Mouse (Mus musculus): Measurements from ENCODE around the gene Snx25. TPM values are rescaled to one million over a fixed set of nuclear protein-coding genes. Genes with fewer than 3 reads are reported as not detected.
"Not testable (repeated sequence)": the region's sequence is repeated elsewhere in the genome, so short reads cannot be mapped to it uniquely, and the experiment has no call there.

The Snx25 gene
- total and polyA plus RNA-seq, 3 experiments = 20.0 to 23.1 TPM; not detected in 1

DNA sequence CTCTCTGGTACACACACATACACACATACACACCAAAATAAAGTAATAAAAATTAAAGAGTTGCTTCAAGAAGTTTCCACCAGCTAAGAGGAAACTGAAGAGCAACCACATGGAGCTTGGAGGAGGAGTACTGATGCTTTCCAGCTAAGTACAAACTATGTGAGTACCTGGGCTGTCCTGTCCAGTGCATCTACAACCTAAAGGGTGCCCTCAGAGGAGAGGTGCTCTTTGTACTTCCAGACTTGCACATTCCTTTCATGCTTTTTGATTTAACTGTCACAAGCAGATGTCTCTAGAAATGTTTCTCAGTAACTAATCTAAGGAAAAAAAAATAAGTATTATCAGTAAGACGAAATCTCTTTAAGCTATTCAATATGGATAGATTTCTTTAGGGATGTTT, 14.6 kb downstream of the Snx25 start:
- no peak for DNase-seq (ENCODE audit: low read depth, low spot score)
- no peak overlapping the region for H3K27ac ChIP-seq (ENCODE audit: control insufficient read depth, low read depth, low read length)
- TF ChIP-seq SMC3 (IDR thresholded peaks at IDR 0.05; ENCODE audit: low read depth, low read length) (no peak), GABPA (IDR thresholded peaks at IDR 0.05; ENCODE audit: low read depth, low read length) (no peak), USF2 (IDR thresholded peaks at IDR 0.05; ENCODE audit: borderline replicate concordance in 1 of 2, insufficient read depth in 1 of 2, low read depth in 1 of 2, low read length in 2 of 2) (no peak), MEF2A (IDR thresholded peaks at IDR 0.05; ENCODE audit: extremely low read depth, insufficient replicate concordance, low read depth, low read length, poor library complexity, severe bottlenecking) (no peak), RAD21 (IDR thresholded peaks at IDR 0.05; ENCODE audit: low read depth, low read length) (no peak)
- no peaks in the 10 kb centered on the region; a peak in 2 of 4 replicates for H3K36me3 ChIP-seq (ENCODE audit: control insufficient read depth in 1 of 2, insufficient read depth in 2 of 2, low read length in 2 of 2)
- no peak overlapping the region for H3K9ac ChIP-seq (ENCODE audit: control insufficient read depth, low read depth, low read length, poor library complexity, severe bottlenecking)
- no peaks in the 10 kb centered on the region for H3K27me3 ChIP-seq (ENCODE audit: control insufficient read depth in 1 of 2, insufficient read depth in 2 of 2, low read length in 2 of 2)
- no peak overlapping the region for H3K4me3 ChIP-seq (ENCODE audit: control insufficient read depth in 1 of 2, insufficient read depth in 1 of 2, low read depth in 2 of 2, low read length in 2 of 2)
- H3K4me1 ChIP-seq (ENCODE audit: control insufficient read depth in 1 of 2, insufficient read depth in 2 of 2, low read length in 2 of 2) = no peaks in the 10 kb centered on the region
- H3K79me2 ChIP-seq (ENCODE audit: control insufficient read depth, insufficient read depth, low read length, poor library complexity) = no peaks in the 10 kb centered on the region
- no peaks in the 10 kb centered on the region for H3K9me3 ChIP-seq (replicated peaks; ENCODE audit: insufficient read depth, low read length)

DNA sequence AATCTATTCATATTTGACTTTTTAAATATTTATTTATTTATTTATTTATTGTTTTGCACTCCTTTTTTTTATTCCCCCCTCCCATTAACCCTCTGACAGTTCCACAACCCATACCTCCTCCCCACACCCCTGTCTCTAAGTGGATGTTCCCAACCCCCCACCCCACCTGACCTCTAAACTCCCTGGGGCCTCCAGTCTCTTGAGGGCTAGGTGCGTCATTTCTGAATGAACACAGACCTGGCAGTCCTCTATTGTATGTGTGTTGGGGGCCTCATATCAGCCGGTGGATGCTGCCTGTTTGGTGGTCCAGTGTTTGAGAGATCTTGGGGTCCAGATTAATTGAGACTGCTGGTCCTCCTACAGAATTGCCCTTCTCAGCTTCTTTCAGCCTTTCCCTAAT, 16.4 kb downstream of the Snx25 start:
- H3K79me2 ChIP-seq (ENCODE audit: control insufficient read depth, insufficient read depth, low read length, poor library complexity); DNase-seq (ENCODE audit: low read depth, low spot score); H3K27me3 ChIP-seq (ENCODE audit: control insufficient read depth in 1 of 2, insufficient read depth in 2 of 2, low read length in 2 of 2); H3K27ac ChIP-seq (ENCODE audit: control insufficient read depth, low read depth, low read length); H3K4me1 ChIP-seq (ENCODE audit: control insufficient read depth in 1 of 2, insufficient read depth in 2 of 2, low read length in 2 of 2); H3K9ac ChIP-seq (ENCODE audit: control insufficient read depth, low read depth, low read length, poor library complexity, severe bottlenecking); H3K36me3 ChIP-seq (ENCODE audit: control insufficient read depth in 1 of 2, insufficient read depth in 2 of 2, low read length in 2 of 2); H3K9me3 ChIP-seq (replicated peaks; ENCODE audit: insufficient read depth, low read length); H3K4me3 ChIP-seq (ENCODE audit: control insufficient read depth in 1 of 2, insufficient read depth in 1 of 2, low read depth in 2 of 2, low read length in 2 of 2): not testable (repeated sequence)

DNA sequence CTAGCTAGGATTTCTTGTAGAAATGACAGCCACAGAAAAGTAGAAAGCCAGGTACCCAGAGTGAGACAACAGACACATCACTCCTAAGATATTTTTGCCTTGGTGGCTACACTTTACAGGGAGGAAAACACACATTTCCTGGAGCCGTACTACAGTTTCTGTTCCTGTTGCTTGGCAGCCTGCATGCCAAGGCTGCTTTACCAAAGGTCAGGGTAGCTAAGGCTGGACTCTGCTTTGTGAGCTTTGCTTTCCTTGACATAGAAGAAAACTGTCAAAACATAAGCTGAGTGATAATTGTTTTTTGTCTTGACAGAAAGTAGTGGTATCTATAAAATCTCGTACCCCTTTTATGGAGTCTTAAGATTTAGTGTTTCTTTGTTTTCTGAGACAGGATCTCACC, 21.5 kb downstream of the Snx25 start:
- no peak for DNase-seq (ENCODE audit: low read depth, low spot score)
- Histone ChIP-seq H3K4me3 (ENCODE audit: control insufficient read depth in 1 of 2, insufficient read depth in 1 of 2, low read depth in 2 of 2, low read length in 2 of 2) (no peak overlapping the region), H3K27ac (ENCODE audit: control insufficient read depth, low read depth, low read length) (no peak overlapping the region), H3K36me3 (ENCODE audit: control insufficient read depth in 1 of 2, insufficient read depth in 2 of 2, low read length in 2 of 2) (no peaks in the 10 kb centered on the region; a peak in 1 of 4 replicates), H3K27me3 (ENCODE audit: control insufficient read depth in 1 of 2, insufficient read depth in 2 of 2, low read length in 2 of 2) (no peaks in the 10 kb centered on the region), H3K9ac (ENCODE audit: control insufficient read depth, low read depth, low read length, poor library complexity, severe bottlenecking) (no peak overlapping the region), H3K79me2 (ENCODE audit: control insufficient read depth, insufficient read depth, low read length, poor library complexity) (no peaks in the 10 kb centered on the region), H3K9me3 (replicated peaks; ENCODE audit: insufficient read depth, low read length) (no peaks in the 10 kb centered on the region), H3K4me1 (ENCODE audit: control insufficient read depth in 1 of 2, insufficient read depth in 2 of 2, low read length in 2 of 2) (no peaks in the 10 kb centered on the region)
- TF ChIP-seq GATA1 (IDR thresholded peaks at IDR 0.05; ENCODE audit: low read depth, low read length) = no peak
- no peak for TF ChIP-seq GABPA (IDR thresholded peaks at IDR 0.05; ENCODE audit: low read depth, low read length)
- no peak for TF ChIP-seq SIN3A (IDR thresholded peaks at IDR 0.05; ENCODE audit: low read length)
- TF ChIP-seq USF2 (IDR thresholded peaks at IDR 0.05; ENCODE audit: borderline replicate concordance in 1 of 2, insufficient read depth in 1 of 2, low read depth in 1 of 2, low read length in 2 of 2) = no peak
- no peak for TF ChIP-seq MAZ (IDR thresholded peaks at IDR 0.05; ENCODE audit: low read depth, low read length)
- no peak for TF ChIP-seq JUND (IDR thresholded peaks at IDR 0.05; ENCODE audit: low read depth, low read length)
- TF ChIP-seq POLR2A (IDR thresholded peaks at IDR 0.05; ENCODE audit: control insufficient read depth in 1 of 2, insufficient read depth in 1 of 2, low read depth in 1 of 2, low read length in 2 of 2, poor library complexity in 1 of 2) = no peak
- no peak for TF ChIP-seq ELF1 (IDR thresholded peaks at IDR 0.05; ENCODE audit: low read depth, low read length)
- TF ChIP-seq UBTF (IDR thresholded peaks at IDR 0.05; ENCODE audit: borderline replicate concordance, insufficient read depth, low read depth, low read length) = no peak
- no peak for TF ChIP-seq ETS1 (IDR thresholded peaks at IDR 0.05; ENCODE audit: low read depth, low read length)
- no peak for TF ChIP-seq CTCF (IDR thresholded peaks at IDR 0.05 in 2 of 3, conservative IDR thresholded peaks at IDR 0.05 in 1 of 3; ENCODE audit: control insufficient read depth in 1 of 3, insufficient read depth in 1 of 3, low read depth in 2 of 3, low read length in 3 of 3, poor library complexity in 1 of 3, severe bottlenecking in 1 of 3)
- TF ChIP-seq ZNF384 (IDR thresholded peaks at IDR 0.05; ENCODE audit: low read depth, low read length) = no peak
- TF ChIP-seq CHD1 (IDR thresholded peaks at IDR 0.05; ENCODE audit: low read depth, low read length) = no peak
- TF ChIP-seq MXI1 (IDR thresholded peaks at IDR 0.05; ENCODE audit: low read depth, low read length) = no peak
- no peak for TF ChIP-seq RCOR1 (IDR thresholded peaks at IDR 0.05; ENCODE audit: low read depth, low read length)
- no peak for TF ChIP-seq NRF1 (IDR thresholded peaks at IDR 0.05; ENCODE audit: insufficient read depth, low read depth, low read length, poor library complexity, severe bottlenecking)
- no peak for TF ChIP-seq KAT2A (conservative IDR thresholded peaks at IDR 0.05; ENCODE audit: low read depth, low read length)
- no peak for TF ChIP-seq USF1 (IDR thresholded peaks at IDR 0.05; ENCODE audit: low read depth, low read length)
- TF ChIP-seq MYC (IDR thresholded peaks at IDR 0.05; ENCODE audit: low read depth, low read length) = no peak
- TF ChIP-seq POLR2AphosphoS5 (IDR thresholded peaks at IDR 0.05; ENCODE audit: borderline replicate concordance, low read depth, low read length) = no peak

Measured in MEL (cell line).